Mouse (Mus musculus) adrenal gland, adult (tissue): Measurements from ENCODE around the gene Dek.

ENCODE experiments used
- DNase-seq, 2 experiments: peaks; one replicate each; pipeline ENCODE4 v3.0.0; 2022 to 2023; ENCODE audit warnings: low spot score in 1 of 2; ENCODE audit not compliant: inconsistent age in 2 of 2

The Dek gene

GRCm38 (mm10) chr13:47111185-47111584, 5.2 kb upstream of the Dek start:
- DNase-seq: no peak

GRCm38 (mm10) chr13:47109239-47109638, 3.2 kb upstream of the Dek start:
- no peak for DNase-seq

- DNase-seq: no peak
Observed at GRCm38 (mm10) chr13:47106580-47106888, 533 bp upstream of the Dek start.

- peak; percentile 19 to 83 for DNase-seq
Observed at GRCm38 (mm10) chr13:47104856-47105541, 1.0 kb downstream of the Dek start.

- no peak for DNase-seq
Observed at GRCm38 (mm10) chr13:47104146-47104545, 1.9 kb downstream of the Dek start.

- no peak for DNase-seq
Observed at GRCm38 (mm10) chr13:47100587-47100986, 5.4 kb downstream of the Dek start.

GRCm38 (mm10) chr13:47099265-47099664, 6.7 kb downstream of the Dek start:
- DNase-seq: no peak

GRCm38 (mm10) chr13:47096591-47096990, 9.4 kb downstream of the Dek start:
- DNase-seq: no peak

GRCm38 (mm10) chr13:47093791-47094190, 12.2 kb downstream of the Dek start:
- DNase-seq: peak; percentile 15 to 38

- DNase-seq: peak in 1 of 2 experiments; percentile 60
Observed at GRCm38 (mm10) chr13:47089271-47089670, 16.7 kb downstream of the Dek start.

- DNase-seq: no peak
Observed at GRCm38 (mm10) chr13:47088433-47088832, 17.6 kb downstream of the Dek start.

GRCm38 (mm10) chr13:47080905-47081505, 25.0 kb downstream of the Dek start:
- DNase-seq: peak in 1 of 2 experiments; percentile 27

GRCm38 (mm10) chr13:47078799-47079198, 27.2 kb downstream of the Dek start:
- no peak for DNase-seq

- DNase-seq: no peak
Observed at GRCm38 (mm10) chr13:47077367-47077766, 28.6 kb downstream of the Dek start.

GRCm38 (mm10) chr13:47076156-47076555, 29.8 kb downstream of the Dek start:
- no peak for DNase-seq

GRCm38 (mm10) chr13:47072484-47072883, 33.5 kb downstream of the Dek start:
- DNase-seq: no peak

- no peak for DNase-seq
Observed at GRCm38 (mm10) chr13:47071871-47072270, 34.1 kb downstream of the Dek start.

- DNase-seq: no peak
Observed at GRCm38 (mm10) chr13:47070329-47071080, 35.5 kb downstream of the Dek start.

GRCm38 (mm10) chr13:47067001-47067400, 39.0 kb downstream of the Dek start:
- DNase-seq: no peak

- no peak for DNase-seq
Observed at GRCm38 (mm10) chr13:47066516-47066915, 39.5 kb downstream of the Dek start.

- no peak for DNase-seq
Observed at GRCm38 (mm10) chr13:47063985-47064760, 41.8 kb downstream of the Dek start.
